Mouse (Mus musculus): ENCODE measurements at regions not wholly inside any gene's neighbourhood (a gene's known extent, or its start where the extent isn't known, plus 50 kb on each side); places are given as distances from the start of the nearest gene placed in this dataset.

DNA sequence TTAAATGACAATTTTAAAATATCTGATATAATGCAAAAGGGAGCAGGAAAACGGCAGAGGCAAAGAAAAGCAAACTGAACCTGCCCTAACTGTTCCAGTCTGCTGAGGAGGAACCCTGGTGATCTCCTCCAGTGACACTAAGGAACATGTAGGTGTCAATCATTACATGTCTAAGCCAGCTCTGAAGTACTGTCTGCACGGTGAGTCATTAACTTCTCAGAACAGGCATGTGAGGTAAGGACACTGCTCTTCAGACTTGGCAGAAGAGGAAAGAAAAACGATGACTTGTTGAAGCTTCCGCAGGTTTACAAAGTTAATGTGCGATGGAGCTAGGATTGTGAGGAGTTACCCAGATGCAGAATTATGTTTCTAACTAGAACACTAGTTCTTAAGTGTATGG is 199.1 kb downstream of the Nuf2 start:
- DNase-seq (ENCODE audit: low spot score), result no peak

DNA sequence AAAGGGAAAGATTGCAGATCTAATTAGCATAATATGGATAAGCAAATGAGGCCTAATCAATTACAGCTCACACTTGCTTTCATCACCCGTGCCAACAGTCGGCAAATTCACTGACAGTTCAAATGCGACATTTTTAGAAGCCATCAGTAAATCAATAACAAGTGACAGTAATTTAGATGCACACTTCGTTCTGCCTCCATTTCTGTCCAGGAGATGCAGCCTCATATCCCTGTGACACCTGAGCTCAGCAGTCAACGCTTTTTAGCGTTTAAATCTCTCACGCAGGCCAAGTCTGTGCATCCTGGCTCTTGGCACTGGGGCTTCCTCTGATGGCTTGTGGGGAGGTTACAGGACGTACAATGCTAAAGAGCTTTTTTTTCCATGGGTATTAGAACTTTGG is 218.0 kb downstream of the Nuf2 start:
- DNase-seq (ENCODE audit: low spot score), result no peak

DNA sequence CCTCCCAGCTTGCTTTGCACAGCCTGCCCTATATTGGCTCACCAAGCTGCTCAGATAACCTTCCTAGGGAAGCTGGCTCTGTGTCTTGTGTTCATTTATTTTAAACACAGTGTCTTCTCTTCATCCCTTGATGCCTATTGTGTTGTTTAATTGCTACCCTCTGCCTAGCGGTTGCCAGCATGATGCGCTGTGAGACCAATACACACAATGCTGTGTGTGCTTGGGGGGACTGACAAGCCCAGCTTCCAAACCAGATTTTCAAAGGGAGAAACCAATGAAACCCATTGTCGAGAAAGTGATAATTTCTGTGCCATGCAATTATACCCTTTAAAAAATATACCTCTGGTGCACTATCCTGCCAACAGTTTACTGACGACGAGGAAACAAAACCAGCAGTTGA is 247.8 kb downstream of the Nuf2 start:
- DNase-seq (ENCODE audit: low spot score), result no peak

DNA sequence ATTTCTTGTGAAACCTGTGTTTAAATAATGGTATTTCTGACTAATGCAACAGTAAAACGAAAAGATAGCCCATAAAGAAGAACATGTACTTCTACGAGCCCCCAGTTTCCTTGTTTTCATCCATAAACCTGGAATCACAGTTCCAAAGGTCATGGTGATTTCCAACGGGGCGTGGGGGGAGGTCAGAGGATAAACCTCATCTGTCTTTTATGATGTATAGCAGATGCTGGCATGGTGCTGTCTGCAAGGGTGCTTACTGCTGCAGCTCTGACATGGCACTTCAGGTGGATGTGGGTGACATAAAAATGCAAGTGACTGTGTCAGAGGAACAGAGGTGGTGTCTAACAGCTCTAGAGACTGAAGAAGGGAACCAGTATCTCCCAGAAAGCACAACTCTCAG is 260.5 kb downstream of the Nuf2 start:
- no peak for DNase-seq (ENCODE audit: low spot score)

DNA sequence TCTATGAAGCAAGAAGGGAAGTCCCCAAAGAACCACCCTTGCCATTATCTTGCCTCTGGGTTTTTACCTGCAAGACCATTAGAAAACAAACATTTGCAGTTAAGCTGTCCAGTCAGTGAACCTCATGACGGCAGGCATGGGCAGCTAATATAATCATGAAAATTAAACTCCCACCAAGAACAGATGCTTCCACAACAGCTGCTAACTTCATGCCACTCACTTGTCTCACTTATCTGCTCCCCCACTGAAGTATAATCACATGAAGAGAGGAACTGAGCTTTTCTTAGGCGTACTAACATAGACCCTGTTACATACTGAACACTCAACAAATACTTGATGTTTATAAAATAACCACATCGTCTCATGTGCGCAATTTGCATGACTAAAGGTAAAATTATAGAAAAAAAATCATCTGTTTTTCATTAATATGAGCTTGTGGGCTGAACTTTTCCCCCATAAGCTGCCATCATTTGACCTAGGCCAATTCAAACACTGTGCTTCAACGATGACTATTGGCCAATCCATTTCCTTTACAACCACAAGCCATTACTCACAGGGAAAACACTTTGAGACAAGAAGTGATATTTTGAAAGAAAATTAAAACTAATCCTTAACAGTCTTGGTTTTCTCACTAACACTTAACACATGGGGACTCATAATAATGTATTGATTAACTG is 267.1 kb downstream of the Nuf2 start:
- no peak for DNase-seq (ENCODE audit: low spot score)

DNA sequence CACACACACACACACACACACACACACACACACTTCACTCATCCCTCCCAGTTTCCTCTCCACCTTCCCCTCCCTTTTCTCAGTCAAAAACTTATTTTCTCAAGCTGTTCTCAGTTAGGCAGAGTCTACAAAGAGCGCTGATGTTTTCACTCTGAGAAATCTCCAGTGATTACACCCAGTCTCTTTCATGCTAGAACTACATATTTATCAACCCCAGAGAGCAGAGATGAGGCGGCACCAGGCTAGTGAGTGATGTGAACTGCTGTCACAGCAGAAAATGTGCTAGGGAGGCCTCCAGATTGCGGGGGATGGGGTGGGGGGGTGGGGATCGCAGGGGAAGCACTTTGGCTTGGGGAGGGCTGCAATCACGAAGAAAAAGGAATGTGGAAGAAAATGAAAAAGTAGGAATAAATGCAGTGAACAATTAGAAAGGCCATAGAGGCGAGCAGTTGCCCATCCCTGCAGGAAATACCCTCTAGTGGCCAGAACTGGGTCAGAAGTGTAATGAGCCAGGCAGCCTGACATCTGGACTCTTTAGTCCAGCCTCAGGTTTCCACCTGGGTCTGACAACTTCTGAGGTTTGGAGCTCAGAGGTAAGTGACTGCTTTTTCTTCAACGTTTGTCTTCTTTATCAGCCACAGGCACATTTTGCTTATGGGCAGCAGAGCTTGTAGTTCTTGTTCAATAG is 276.9 kb downstream of the Nuf2 start:
- no peak for DNase-seq (ENCODE audit: low spot score)

DNA sequence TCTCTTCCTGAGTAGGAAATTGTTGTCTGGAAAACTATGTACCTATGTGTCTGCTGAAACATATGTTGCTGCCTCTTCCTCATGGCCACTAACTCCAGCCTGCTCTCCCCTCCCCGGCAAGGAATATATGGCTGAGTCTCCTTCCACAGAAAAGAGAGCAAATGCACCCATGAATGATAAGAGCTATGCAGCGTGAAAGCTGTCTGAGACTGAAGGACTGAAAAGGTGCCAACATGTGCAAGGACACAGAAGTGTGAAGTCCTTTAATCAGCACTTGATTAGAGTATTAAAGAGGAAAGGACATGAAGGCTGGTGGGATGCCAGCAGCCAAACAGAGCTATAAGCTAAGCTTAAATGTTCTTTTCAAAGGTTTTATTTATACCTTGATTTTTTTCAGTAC is 279.1 kb downstream of the Nuf2 start:
- no peak for DNase-seq (ENCODE audit: low spot score)

DNA sequence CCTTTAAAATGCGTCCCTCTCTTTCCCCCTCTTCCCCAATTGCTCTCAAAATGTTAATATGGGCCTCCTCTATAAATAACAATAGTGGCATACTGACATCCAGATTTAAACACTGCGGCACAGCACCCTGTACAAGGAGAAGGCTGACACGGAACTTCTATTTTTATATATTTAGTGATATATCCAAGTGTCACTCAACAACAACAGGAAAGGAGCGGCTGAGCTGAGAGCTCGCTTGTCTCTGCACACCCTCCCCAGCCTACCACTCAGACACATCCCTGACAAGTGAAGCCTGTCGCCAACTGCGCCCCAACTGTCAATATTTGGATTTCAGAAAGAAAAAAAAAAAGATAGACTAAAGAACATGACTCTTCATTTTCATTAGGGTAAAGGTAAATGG is 282.2 kb downstream of the Nuf2 start:
- no peak for DNase-seq (ENCODE audit: low spot score)

DNA sequence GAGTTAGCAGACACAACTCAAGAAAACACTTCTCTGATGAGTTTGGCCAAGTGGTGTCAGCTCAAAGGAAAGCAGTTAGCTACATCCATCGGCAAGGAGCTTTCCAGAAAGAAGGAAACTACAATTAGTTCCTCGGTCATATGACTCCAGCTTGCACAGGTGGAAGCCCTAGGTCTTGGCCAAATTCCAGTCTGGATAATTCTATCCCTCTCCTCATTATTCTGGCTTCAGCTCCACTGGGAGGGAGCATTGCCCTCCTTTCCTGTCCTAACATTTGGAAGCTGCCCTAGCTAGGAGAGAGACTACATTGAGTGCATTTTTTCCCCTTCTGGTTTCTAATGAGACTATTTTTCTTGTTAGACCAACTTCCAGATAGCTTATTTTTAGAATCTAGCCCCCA is 290.9 kb downstream of the Nuf2 start:
- DNase-seq (ENCODE audit: low spot score), result no peak

DNA sequence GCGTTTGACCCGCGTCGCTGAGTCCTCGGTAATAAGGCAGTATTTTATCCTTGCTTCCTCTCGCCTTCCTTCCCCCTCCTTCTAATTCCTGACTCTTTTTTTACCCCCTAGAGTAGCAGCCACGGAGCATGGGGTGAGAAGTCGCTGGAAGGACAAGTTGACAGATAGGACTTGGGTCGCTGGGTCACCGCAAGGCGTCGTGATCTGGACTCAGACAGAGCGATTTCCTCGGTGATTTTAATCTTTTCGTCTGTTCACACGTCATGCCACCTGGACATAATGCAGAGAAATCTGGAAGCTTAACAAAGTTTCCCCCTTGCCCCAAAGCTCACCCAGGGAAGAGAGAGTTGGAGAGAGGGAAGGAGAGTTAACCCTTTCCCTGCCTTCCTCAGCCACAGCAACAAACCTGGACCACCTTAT is 292.6 kb downstream of the Nuf2 start:
- no peak for DNase-seq (ENCODE audit: low spot score)

DNA sequence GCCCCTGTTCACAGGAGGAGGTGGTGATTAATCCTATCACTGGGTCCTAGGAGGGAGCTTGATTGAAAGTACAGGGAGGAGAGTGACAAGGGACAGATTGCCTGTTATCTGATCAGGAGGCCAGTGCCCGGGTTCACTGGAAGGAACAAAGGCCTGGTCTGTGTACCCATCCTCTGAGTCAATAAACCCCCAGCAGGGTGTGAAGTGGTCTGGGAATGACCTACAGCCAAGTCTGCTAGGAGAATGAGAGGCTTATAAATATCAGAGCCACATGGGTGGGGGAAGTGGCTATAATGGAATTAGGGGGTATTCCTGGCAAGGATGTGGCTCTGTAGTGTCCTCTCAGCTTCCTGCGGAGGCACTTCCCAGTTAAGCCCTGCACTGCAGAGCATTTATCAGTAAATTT is 296.0 kb downstream of the Nuf2 start:
- peak; percentile 68 for DNase-seq (ENCODE audit: low spot score)

DNA sequence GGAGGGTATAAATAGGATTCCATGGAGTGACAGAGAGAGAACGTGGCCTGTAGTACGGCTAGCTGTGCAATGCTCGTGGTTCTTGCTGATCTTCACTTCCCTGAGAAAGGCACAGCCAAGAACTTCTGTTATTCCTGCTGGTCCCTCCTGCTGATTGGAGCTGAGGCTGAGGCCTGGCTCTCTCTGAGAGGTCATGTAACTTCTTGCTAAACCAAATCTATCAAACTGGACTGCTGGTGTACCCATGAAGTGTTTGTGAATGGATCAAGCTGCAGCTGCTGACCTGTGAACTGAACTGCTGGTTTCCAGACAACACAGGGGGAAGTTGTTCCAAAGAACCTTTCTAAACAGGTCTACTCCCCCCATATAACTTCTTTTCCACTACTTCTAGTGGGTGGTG is 297.9 kb downstream of the Nuf2 start:
- DNase-seq (ENCODE audit: low spot score), result no peak

DNA sequence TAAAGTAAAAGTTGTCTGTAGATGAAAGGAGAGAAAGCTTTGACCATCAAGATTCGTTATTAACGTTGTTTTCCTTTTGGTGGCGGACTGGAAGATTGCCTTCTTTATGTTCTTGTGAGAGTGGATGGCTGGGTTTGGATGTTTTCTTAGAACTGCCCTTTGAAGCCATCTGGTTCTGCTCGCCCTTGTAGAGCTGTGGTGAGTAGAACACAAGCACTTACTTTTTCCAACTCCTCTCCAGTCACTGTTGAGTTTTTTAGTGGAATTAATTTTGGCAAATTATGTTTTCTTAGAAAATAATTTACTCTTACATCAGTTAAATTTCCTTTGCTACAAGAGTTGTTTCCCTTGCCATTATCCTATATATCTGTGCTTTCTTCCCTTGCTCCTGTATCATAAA is 301.2 kb downstream of the Nuf2 start:
- DNase-seq (ENCODE audit: low spot score), result no peak

DNA sequence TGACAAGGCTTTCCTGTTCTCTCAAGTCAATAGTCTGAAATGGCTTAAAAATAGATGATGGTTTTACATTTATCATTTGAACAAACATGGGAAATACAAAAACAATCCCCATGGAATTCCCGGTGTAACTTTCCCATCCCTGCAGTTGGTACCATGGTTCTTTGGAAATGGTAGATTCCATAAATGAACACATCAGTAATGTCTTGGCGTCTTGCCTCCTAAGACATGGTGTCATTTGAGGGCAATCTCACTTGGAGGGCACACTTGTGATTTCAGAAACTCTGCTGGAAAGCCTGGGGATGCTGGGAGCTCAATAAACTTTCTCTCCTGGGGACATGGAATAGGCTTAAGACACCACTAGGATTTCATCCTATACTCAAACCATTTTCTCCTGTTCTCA is 306.8 kb downstream of the Nuf2 start:
- DNase-seq (ENCODE audit: low spot score), result no peak

DNA sequence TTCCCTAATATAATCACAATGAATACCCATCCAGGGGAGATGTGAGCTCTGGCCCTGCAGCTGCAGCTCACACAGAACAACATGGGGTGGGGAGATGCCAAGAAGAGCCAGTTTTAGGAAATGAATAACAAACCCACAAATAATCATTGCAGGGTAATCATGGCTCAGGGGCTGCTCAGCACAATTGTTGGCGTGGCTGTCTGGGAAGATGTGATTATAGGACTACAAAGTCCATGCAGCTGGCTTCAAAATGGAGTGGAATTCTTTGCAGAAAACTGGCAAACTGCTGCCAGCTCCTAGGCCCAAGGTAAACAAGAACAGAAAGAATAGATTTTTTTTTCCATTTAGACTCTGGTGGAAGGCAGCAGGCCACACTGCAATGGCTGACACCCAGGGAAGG is 343.6 kb downstream of the Nuf2 start:
- DNase-seq (ENCODE audit: low spot score), result no peak

DNA sequence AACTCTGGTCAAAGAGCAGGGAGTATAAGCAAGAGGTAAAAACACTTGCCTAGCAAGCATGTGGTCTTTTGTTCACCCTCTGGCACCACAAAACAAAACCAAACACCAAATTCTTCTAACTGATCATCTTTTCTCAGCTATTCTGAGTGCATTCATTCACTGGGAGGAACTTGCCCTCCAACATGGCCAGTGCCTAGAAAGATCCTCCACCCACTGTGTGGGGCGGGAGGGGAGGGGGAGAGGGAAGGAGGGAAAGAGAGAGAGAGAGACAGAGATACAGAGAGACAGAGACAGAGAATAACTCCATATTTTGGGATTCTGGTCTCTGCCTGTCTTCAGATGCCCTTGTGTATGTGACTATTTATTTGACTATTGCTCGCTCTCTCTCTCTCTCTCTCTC is 360.9 kb downstream of the Nuf2 start:
- no peak for DNase-seq (ENCODE audit: low spot score)

DNA sequence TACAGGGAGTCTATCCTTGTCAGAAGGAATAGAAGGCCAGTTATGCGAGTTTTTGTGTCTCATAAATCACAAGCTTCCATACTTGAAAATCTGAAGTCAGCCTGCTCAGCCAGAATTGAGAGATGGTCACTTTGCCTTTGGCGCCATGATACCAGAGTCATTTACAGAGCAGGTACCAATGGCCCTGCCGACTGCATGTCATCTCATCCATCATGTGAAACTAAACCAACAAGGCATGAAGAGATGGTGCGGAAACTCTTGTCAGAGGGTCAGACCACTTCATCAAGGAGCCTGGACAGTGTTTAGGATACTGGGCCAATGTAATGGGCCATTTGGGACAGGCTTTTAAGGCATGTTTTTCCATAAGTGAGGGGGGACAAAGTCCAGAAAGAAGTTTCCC is 363.2 kb downstream of the Nuf2 start:
- DNase-seq (ENCODE audit: low spot score), result no peak

DNA sequence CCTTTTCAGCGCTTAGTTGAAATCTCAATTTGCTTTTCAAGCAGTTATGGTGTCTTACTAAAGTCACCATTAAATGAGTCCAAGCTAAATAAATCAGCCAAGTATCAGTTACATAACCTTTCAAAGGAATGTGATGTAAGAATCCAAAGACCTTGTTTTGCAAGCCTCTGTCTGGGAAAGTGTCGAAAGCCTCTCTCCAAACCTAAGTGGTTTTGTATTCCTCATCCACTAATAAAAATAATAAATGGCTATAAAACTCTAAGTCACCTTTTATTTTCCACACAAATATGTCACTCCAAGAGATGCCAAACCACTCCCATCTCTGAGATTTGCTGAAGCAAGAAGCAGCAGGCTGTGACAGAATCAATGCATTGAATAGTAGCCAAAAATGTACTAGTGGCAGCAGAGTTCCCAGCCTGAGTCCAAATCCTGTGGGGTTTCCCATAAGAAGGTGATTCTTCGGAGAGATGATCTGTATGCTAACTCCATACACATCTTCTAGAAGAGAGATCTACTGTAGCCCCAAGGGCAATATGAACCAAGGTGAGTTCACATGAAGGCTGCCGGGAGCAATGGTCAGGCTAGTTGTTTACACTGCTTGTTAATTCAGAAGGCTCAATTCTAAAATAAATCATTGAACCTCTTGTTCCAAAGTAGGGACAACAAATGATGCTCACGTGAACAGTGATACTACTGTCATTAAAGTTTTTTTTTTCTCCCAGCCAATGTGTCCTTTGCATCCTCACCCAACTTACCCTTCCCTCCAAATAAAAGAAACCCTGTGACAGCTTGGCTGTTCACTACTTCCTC is 365.0 kb downstream of the Nuf2 start:
- DNase-seq (ENCODE audit: low spot score), result no peak

DNA sequence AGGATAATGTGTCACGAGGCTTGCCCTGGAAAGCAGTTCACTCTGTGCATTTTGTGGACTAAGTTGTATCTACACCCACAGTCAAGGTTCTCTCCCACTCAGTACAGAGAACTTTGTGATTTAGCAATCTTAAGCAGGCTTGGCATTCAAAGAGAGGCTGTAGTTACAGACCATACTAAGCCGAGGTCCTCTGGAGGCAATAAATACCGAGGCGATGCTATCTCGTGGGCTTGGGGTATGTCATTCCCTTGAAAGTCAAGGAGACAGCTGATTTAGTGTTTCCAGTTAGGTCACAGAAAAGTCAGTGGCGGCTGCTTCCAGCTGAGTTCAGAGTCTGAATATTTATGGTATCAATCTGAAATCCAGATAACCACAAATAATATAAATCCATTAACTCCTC is 370.4 kb downstream of the Nuf2 start:
- peak; percentile 12 for DNase-seq (ENCODE audit: low spot score)

DNA sequence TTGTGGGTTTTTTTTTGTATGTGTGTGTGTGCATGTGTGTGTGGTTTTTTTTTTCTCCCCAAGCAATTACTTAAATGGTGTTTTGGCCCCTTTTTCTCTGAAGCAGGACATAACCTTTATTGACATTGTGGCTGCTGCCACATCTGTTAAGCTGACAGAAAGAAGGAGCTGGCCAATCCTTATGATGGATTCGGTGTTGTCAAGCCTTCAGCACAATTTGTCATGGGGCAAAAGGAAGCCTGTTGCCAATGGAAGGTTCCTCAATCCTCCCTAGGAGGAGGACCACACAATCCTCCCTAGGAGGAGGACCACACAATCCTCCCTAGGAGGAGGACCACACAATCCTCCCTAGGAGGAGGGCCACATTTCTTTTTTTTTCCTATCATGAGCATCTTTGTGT is 371.0 kb downstream of the Nuf2 start:
- no peak for DNase-seq (ENCODE audit: low spot score)

DNA sequence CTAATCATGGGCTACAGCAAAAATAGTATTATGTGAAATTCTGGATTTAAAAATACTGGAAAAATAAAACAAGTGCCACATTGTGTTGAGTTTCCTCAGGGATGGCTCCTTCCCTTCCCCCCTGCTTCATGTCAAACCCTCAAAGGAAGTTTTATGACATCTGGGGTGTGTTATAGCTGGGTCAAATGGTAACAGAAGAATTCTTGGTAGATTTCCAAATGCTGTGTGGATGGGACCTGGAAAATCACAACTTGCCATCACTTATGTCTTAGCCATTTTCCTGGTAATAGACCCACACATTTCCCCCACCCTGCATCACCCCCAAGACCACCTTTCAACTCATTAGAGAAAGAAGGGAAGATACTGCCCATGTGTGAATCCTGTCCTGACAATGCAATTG is 371.5 kb downstream of the Nuf2 start:
- DNase-seq (ENCODE audit: low spot score), result no peak

DNA sequence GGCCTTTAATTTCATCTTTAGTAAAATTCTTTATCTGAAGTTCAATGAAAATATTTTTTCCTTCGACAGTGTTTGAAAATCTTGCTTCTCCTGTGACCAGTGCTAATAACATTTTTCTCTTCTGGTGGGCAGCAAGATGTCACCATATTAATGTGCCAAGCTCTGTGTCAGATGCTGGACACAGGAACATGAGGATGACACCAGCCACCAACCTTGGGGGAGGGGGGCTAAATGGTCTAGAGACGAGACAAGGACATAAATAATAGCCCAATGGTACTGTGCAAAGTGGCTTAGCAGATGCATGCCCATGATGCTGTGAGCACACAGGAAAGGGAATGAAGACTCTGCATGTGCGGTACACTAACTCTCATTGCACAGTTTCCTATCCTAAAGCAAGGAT is 373.8 kb downstream of the Nuf2 start:
- DNase-seq (ENCODE audit: low spot score), result no peak

DNA sequence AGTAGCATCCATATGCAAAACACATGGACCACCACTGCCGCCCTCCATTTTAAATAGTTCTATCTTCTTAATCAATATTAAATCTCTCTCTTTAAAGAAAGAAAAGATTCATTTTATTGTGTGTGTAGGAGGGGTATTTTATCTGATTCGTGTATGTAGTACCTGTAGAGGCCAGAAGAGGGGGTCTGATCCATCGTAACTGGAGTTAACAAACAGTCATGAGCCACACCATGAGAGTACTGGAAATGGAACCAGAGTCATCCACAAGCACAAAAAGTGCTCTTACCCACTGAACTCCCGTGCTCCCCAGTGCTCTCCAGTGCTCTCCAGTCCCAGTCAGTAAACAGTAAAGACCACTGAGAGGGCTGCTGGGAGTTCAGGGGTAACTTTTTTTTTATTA is 374.4 kb downstream of the Nuf2 start:
- DNase-seq (ENCODE audit: low spot score), result no peak

All from MN1 (cell line).